Mouse (Mus musculus): ENCODE measurements at regions not wholly inside any gene's neighbourhood (a gene's known extent, or its start where the extent isn't known, plus 50 kb on each side); places are given as distances from the start of the nearest gene placed in this dataset.

GRCm38 (mm10) chr8:126791069-126791468, 154.6 kb downstream of the Tomm20 start:
- Histone ChIP-seq H3K27me3 (replicated peaks) (no peaks in the 10 kb centered on the region), H3K9me3 (peaks cover 1% of the 10 kb centered on the region; the same call in 1 of the 2 replicates), H3K4me3 (no peak overlapping the region), H3K4me2 (replicated peaks) (no peak overlapping the region), H3K4me1 (peaks cover 7% of the 10 kb centered on the region), H3K36me3 (no peaks in the 10 kb centered on the region), H3K9ac (no peak overlapping the region), H3K27ac (no peak overlapping the region)
- ATAC-seq (ENCODE audit: low FRiP score, low read depth) = no peak
- WGBS = 80% methylated on average over 4 of the region's 4 CpGs

- Histone ChIP-seq H3K36me3 (no peaks in the 10 kb centered on the region), H3K4me3 (no peak overlapping the region), H3K27me3 (replicated peaks) (no peaks in the 10 kb centered on the region), H3K4me1 (peaks cover 7% of the 10 kb centered on the region), H3K9ac (no peak overlapping the region), H3K9me3 (peaks cover 6% of the 10 kb centered on the region; the same call in 1 of the 2 replicates), H3K27ac (no peak overlapping the region), H3K4me2 (replicated peaks) (no peak overlapping the region)
- ATAC-seq (ENCODE audit: low FRiP score, low read depth) = no peak
- 91% methylated on average over 9 of the region's 9 CpGs for WGBS
These were observed 155.4 kb downstream of the Tomm20 start for GRCm38 (mm10) chr8:126790214-126790613.

- ATAC-seq (ENCODE audit: low FRiP score, low read depth) = no peak
- Histone ChIP-seq H3K27me3 (replicated peaks) (no peaks in the 10 kb centered on the region), H3K27ac (no peak overlapping the region), H3K4me1 (peaks cover 7% of the 10 kb centered on the region), H3K9me3 (peaks cover 6% of the 10 kb centered on the region; the same call in 1 of the 2 replicates), H3K9ac (no peak overlapping the region), H3K36me3 (no peaks in the 10 kb centered on the region), H3K4me3 (no peak overlapping the region), H3K4me2 (replicated peaks) (no peak overlapping the region)
- WGBS = 49% methylated on average over 4 of the region's 4 CpGs
These were observed 156.6 kb downstream of the Tomm20 start for GRCm38 (mm10) chr8:126789076-126789475.

- no peak for ATAC-seq (ENCODE audit: low FRiP score, low read depth)
- Histone ChIP-seq H3K4me3 (no peak overlapping the region), H3K27ac (no peak overlapping the region), H3K4me2 (replicated peaks) (no peak overlapping the region), H3K9ac (no peak overlapping the region), H3K36me3 (no peaks in the 10 kb centered on the region), H3K27me3 (replicated peaks) (no peaks in the 10 kb centered on the region), H3K4me1 (peaks cover 7% of the 10 kb centered on the region), H3K9me3 (peaks cover 6% of the 10 kb centered on the region; the same call in 1 of the 2 replicates)
- 56% methylated on average over 4 of the region's 4 CpGs for WGBS
These were observed 157.0 kb downstream of the Tomm20 start for GRCm38 (mm10) chr8:126788669-126789068.

GRCm38 (mm10) chr8:126787398-126787797, 158.2 kb downstream of the Tomm20 start:
- no peak for ATAC-seq (ENCODE audit: low FRiP score, low read depth)
- H3K9ac ChIP-seq = no peak overlapping the region
- H3K4me3 ChIP-seq = no peak overlapping the region
- 83% methylated on average over 8 of the region's 8 CpGs for WGBS
- H3K27ac ChIP-seq = no peak overlapping the region
- H3K4me1 ChIP-seq = peaks cover 7% of the 10 kb centered on the region
- peaks cover 6% of the 10 kb centered on the region; the same call in 1 of the 2 replicates for H3K9me3 ChIP-seq
- H3K36me3 ChIP-seq = no peaks in the 10 kb centered on the region
- H3K27me3 ChIP-seq (replicated peaks) = no peaks in the 10 kb centered on the region
- no peak overlapping the region for H3K4me2 ChIP-seq (replicated peaks)

- H3K9ac ChIP-seq = no peak overlapping the region
- no peak for ATAC-seq (ENCODE audit: low FRiP score, low read depth)
- 91% methylated on average over 3 of the region's 3 CpGs for WGBS
- H3K27me3 ChIP-seq (replicated peaks) = no peaks in the 10 kb centered on the region
- H3K4me2 ChIP-seq (replicated peaks) = no peak overlapping the region
- peaks cover 6% of the 10 kb centered on the region; the same call in 1 of the 2 replicates for H3K9me3 ChIP-seq
- H3K36me3 ChIP-seq = no peaks in the 10 kb centered on the region
- no peak overlapping the region for H3K27ac ChIP-seq
- peaks cover 7% of the 10 kb centered on the region for H3K4me1 ChIP-seq
- H3K4me3 ChIP-seq = no peak overlapping the region
These were observed 160.4 kb downstream of the Tomm20 start for GRCm38 (mm10) chr8:126785211-126785610.

GRCm38 (mm10) chr8:126784604-126785003, 161.0 kb downstream of the Tomm20 start:
- Histone ChIP-seq H3K27ac (no peak overlapping the region), H3K4me2 (replicated peaks) (no peak overlapping the region), H3K36me3 (no peaks in the 10 kb centered on the region), H3K4me3 (no peak overlapping the region), H3K9me3 (peaks cover 6% of the 10 kb centered on the region; the same call in 1 of the 2 replicates), H3K27me3 (replicated peaks) (no peaks in the 10 kb centered on the region), H3K4me1 (peaks cover 7% of the 10 kb centered on the region), H3K9ac (no peak overlapping the region)
- ATAC-seq (ENCODE audit: low FRiP score, low read depth) = no peak
- WGBS = 89% methylated on average over 4 of the region's 4 CpGs

- no peak for ATAC-seq (ENCODE audit: low FRiP score, low read depth)
- Histone ChIP-seq H3K9ac (no peak overlapping the region), H3K4me2 (replicated peaks) (no peak overlapping the region), H3K4me3 (no peak overlapping the region), H3K9me3 (peaks cover 6% of the 10 kb centered on the region; the same call in 1 of the 2 replicates), H3K27me3 (replicated peaks) (no peaks in the 10 kb centered on the region), H3K27ac (no peak overlapping the region), H3K4me1 (peaks cover 3% of the 10 kb centered on the region; the same call in 1 of the 2 replicates), H3K36me3 (no peaks in the 10 kb centered on the region)
- 82% methylated on average over 12 of the region's 12 CpGs for WGBS
These were observed 161.8 kb downstream of the Tomm20 start for GRCm38 (mm10) chr8:126783703-126784440.

- no peaks in the 10 kb centered on the region for H3K36me3 ChIP-seq
- H3K4me1 ChIP-seq = no peaks in the 10 kb centered on the region
- no peak overlapping the region for H3K4me3 ChIP-seq
- no peaks in the 10 kb centered on the region for H3K9me3 ChIP-seq
- ATAC-seq (ENCODE audit: low FRiP score, low read depth) = no peak
- H3K4me2 ChIP-seq (replicated peaks) = no peak overlapping the region
- no peak overlapping the region for H3K27ac ChIP-seq
- no peak overlapping the region for H3K9ac ChIP-seq
- H3K27me3 ChIP-seq (replicated peaks) = no peaks in the 10 kb centered on the region
- 91% methylated on average over 7 of the region's 7 CpGs for WGBS
These were observed 167.0 kb downstream of the Tomm20 start for GRCm38 (mm10) chr8:126778673-126779072.

GRCm38 (mm10) chr8:126778131-126778530, 167.5 kb downstream of the Tomm20 start:
- H3K4me3 ChIP-seq = no peak overlapping the region
- H3K9me3 ChIP-seq = no peaks in the 10 kb centered on the region
- no peak for ATAC-seq (ENCODE audit: low FRiP score, low read depth)
- no peaks in the 10 kb centered on the region for H3K4me1 ChIP-seq
- H3K27me3 ChIP-seq (replicated peaks) = no peaks in the 10 kb centered on the region
- no peak overlapping the region for H3K27ac ChIP-seq
- no peaks in the 10 kb centered on the region for H3K36me3 ChIP-seq
- H3K4me2 ChIP-seq (replicated peaks) = no peak overlapping the region
- H3K9ac ChIP-seq = no peak overlapping the region
- WGBS = 93% methylated on average over 7 of the region's 7 CpGs

- H3K4me1 ChIP-seq = no peaks in the 10 kb centered on the region
- H3K9me3 ChIP-seq = no peaks in the 10 kb centered on the region
- H3K4me2 ChIP-seq (replicated peaks) = no peak overlapping the region
- H3K36me3 ChIP-seq = no peaks in the 10 kb centered on the region
- no peak for ATAC-seq (ENCODE audit: low FRiP score, low read depth)
- H3K9ac ChIP-seq = no peak overlapping the region
- H3K27me3 ChIP-seq (replicated peaks) = no peaks in the 10 kb centered on the region
- no peak overlapping the region for H3K27ac ChIP-seq
- H3K4me3 ChIP-seq = no peak overlapping the region
- 93% methylated on average over 11 of the region's 11 CpGs for WGBS
These were observed 168.8 kb downstream of the Tomm20 start for GRCm38 (mm10) chr8:126776605-126777469.

GRCm38 (mm10) chr8:126775334-126775733, 170.3 kb downstream of the Tomm20 start:
- no peaks in the 10 kb centered on the region for H3K27me3 ChIP-seq (replicated peaks)
- H3K4me1 ChIP-seq = no peaks in the 10 kb centered on the region
- no peak overlapping the region for H3K27ac ChIP-seq
- no peaks in the 10 kb centered on the region for H3K9me3 ChIP-seq
- no peak overlapping the region for H3K4me3 ChIP-seq
- no peak overlapping the region for H3K9ac ChIP-seq
- no peak overlapping the region for H3K4me2 ChIP-seq (replicated peaks)
- no peaks in the 10 kb centered on the region for H3K36me3 ChIP-seq
- no peak for ATAC-seq (ENCODE audit: low FRiP score, low read depth)
- 77% methylated on average over 3 of the region's 3 CpGs for WGBS
